Mouse (Mus musculus): ENCODE measurements around the gene Tmtc4.

GRCm38 (mm10) chr14:122977797-122978140, 6.1 kb downstream of the Tmtc4 start:
- TF ChIP-seq FLI1 (IDR thresholded peaks at IDR 0.05; ENCODE audit: low read length) (no peak), GATA1 (IDR thresholded peaks at IDR 0.05; ENCODE audit: borderline replicate concordance, low read length) (no peak)
